Mouse (Mus musculus) hematopoietic stem cell, adult 5-6 weeks (primary cell): Measurements from ENCODE around the gene Slc37a1. TPM values are rescaled to one million over a fixed set of nuclear protein-coding genes. Genes with fewer than 3 reads are reported as not detected.
"Not testable (repeated sequence)": the region's sequence is repeated elsewhere in the genome, so short reads cannot be mapped to it uniquely, and the experiment has no call there.

ENCODE experiments used
- ATAC-seq, 2 experiments: fragments of 125-278 bp in 1 of 2; replicated peaks in 1 of 2; 2 replicates each; pipeline ENCODE4 v1.8.0; 2016 to 2017; ENCODE audit warnings: inconsistent platforms in 2 of 2, mild to moderate bottlenecking in 2 of 2, moderate number of reproducible peaks in 2 of 2, low read depth in 1 of 2, moderate TSS enrichment in 1 of 2; ENCODE audit not compliant: low FRiP score in 2 of 2, poor library complexity in 2 of 2, severe bottlenecking in 2 of 2, insufficient read depth in 1 of 2, low TSS enrichment in 1 of 2
- total RNA-seq: library from RNA; stranded (forward); fragments of 172-1452, 232-1000 nt; gene quantifications from 2 replicates; pipeline ENCODE4 v1.2.3, GENCODE M21; 2017

Gene Slc37a1
- total RNA-seq, 1 experiment from 2014 or later: 12.0 TPM

DNA sequence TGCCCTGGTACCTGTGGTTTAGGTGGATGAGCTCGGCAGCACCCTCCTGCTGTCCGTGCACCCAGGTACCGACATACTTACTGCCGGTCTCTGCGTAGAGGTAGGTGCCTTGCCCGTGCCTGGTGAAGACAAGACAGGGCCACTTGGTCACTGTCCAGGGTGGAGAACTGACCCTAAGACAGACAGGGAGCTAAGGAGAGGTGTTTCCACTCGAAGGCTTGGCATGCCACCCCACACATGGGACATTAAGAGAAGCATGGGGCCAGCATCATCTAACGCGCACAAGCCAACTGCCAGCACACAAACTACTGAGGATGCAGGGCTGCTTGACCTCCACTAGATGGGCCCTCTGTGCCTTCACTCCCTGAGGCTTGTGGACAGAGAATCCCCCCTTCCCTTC is 20.8 kb upstream of the Slc37a1 start:
- no peak for ATAC-seq

DNA sequence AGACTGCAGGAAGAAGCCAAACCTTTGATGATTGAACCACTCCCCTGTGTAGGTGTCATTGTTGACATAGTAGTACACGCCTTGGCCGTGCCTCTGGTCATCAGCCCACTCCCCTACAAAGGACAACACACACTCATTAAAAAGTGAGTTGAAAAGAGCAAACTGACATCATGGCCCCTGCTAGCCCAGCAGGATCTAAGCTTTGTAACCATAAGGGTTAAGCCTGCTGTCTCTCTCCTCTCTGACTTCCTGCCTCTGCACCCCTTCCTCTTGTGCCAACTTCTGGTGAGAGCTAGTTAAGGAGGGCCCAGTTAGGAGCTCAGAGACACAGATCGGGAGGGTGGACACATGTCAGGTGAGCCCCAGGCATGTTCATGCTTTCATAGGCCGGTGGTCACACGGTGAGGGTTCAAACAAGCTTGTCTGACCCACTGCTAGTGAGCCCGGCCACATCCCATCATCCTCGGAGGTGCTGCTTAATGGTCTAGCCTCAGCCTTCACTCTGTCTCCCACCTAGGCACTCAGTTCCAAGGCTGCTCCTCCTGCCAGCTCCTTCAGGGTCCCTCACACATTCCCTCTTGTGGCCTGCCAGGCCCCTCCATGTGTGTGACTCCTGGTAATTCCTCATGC is 20.2 kb upstream of the Slc37a1 start:
- no peak for ATAC-seq

DNA sequence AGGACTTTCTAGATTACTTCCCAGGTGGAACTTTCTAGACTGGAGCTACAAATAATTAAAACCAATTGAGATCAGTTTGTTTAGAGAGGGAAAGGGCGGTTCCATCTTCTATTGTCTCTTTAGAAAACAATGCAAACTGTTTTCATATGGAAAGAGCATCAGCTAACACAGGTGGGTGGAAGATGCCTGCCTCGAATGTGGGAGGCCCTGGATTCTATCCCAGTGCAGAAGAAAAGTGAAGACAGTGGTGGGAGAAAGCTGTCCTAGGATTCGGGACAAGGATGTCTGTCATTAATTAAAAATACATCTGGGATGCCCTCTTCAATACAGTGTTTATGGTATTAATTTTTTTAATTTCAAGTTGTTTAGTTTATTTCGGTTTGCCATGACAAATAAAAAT is 19.5 kb upstream of the Slc37a1 start:
- no peak for ATAC-seq

DNA sequence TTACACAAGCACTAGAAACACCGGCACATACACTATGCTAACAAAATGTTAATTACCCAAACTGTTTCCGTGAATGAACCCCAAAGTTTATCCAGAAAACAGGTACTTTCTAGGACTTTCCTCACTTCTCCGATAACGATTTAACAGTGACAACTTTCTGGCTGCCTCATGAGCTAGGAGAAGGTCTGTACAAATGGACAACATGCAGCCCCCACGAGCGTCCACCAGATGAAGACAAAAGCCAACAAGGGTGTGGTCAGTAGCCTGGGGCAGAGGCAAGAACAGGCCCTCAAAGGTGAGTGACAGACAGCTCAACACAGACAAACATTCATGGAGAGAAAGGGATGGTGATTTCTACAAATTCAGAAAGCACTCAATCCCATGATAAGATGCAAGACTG is 19.0 kb upstream of the Slc37a1 start:
- ATAC-seq: no peak

- no peak for ATAC-seq
Measured at GRCm38 (mm10) chr17:31268016-31268415, 18.6 kb upstream of the Slc37a1 start.

DNA sequence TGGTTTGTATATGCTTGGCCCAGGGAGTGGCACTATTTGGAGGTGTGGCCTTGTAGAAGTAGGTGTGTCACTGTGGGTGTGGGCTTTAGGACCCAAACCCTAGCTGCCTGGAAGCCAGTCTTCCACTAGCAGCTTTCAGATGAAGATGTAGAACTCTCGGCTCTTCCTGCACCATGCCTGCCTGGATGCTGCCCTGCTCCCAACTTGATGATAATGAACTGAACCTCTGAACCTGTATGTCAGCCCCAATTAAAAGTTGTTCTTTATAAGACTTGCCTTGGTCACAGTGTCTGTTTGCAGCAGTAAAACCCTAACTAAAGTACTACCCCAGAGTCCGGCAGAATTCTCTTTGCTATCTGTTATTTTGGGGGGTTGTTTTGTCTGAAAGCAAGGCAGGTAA is 16.8 kb upstream of the Slc37a1 start:
- no peak for ATAC-seq

- ATAC-seq: no peak
Measured at GRCm38 (mm10) chr17:31270246-31270645, 16.3 kb upstream of the Slc37a1 start.

- ATAC-seq: not testable (repeated sequence)
Measured at GRCm38 (mm10) chr17:31270736-31271135, 15.9 kb upstream of the Slc37a1 start.

DNA sequence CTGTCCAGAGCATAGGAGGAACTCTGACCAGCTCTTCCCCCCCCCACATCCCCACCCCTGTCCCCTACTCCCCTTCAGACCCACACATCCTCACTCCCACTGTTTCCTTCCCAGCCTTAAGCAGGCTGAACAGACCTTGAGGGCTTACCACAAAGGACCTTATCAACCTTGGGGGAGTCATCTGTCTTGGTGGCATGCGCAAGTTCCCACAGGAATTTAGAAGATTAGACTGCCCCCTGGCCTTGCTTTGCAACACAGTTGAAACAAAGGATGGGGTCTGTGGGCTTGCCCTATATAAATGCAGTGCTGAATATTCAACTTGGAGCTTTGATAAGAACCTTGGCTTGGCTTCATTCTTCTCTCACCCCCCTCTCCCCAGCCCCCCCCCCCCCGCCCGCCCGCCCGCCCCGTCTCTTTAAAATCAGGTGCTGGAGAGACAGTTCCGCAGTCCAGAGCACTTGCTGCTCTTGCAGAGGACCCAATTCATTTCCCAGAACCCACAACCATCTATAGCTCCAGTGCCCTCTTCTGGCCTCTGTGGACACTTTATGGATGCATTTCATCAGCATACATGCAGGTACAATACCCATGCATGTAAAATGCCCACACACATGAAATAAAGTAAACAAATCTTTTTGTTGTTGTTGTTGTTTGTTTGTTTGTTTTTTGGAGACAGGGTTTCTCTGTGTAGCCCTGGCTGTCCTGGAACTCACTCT is 15.3 kb upstream of the Slc37a1 start:
- no peak for ATAC-seq

DNA sequence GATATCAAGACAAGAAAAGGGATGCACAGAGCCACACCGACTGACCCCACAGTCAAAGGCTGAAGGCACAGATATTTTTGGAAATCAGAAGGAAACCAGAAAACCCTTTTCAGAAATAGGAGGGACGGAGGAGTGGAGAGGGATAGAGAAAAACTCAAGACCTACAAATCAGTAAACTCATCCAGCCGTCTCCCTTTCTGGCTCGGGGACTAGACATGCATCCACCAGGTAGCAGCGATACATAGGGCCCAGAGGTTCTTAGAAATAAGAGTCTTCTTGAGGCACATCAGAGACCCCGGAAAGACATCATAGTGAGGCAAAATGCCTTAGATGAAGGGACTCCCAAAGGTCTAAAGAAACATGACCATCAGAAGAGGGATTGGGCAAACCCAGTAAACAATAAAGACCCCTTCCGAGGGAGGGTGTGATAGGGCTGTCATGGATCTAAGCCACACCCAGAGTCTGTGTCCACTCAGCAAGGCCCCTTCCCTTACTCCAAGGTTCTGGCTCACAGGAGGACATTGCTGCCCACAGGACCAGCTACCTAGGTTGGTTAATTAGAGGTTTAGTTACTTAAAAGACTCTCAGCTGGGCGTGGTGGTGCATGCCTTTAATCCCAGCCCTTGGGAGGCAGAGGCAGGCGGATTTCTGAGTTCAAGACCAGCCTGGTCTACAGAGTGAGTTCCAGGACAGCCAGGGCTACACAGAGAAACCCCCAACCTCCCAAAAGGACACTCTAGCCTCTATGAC is 14.0 kb upstream of the Slc37a1 start:
- ATAC-seq: no peak

DNA sequence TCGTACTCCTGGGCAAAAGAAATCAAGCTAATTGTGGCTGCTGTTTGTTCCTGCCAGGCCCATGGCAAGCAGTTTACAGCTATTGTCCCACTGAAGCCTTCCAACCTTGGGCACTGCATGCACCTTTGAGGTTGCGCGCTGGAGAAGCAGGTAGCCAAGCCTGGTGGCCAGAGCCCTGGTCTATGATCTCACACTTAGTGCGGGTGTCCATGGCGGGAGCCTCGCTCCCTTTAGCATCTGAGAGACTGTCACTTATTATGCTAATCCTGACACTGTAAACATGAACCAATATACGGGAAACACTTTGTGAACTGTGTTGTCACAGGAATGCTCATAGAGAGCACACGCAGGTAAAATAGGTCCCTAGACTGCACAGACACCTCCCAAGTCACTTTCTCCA is 13.0 kb upstream of the Slc37a1 start:
- ATAC-seq: no peak

GRCm38 (mm10) chr17:31275181-31275580 is 11.4 kb upstream of the Slc37a1 start:
- no peak for ATAC-seq

DNA sequence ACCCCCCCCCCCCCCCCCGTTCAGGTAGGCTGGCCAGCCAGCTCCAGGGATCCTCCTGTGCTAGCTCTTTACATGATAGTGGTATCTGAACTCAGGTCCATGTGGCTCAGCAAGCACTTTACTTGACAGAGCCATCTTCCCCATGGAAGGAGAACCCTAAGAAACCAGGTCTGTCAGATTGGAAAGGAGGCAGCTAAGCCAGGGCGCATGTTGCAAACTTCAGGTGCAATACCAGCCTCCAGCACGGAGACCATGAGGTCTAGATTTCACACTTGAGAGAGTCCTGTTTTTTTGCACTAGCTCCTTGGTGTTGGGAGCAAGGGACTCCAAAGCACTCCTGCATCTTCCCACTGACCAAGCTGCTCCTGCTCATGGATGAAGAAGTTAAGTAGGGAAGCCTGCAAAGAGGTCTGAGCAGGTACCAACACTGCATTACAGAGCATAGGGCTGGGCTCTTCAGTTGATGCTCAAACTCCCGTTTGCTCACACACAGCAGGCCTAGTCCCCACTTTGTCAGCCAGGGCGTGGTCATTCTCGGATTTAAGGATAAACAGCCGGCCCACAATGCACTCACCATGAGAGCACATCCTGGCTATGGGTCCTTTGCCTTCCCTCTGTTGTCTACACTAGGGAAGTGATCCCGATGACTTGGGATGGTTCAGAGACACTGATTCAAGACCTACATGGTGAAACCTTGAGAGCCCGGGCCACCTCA is 10.2 kb upstream of the Slc37a1 start:
- no peak for ATAC-seq

- peak; percentile 71 to 92 for ATAC-seq
Measured at GRCm38 (mm10) chr17:31276922-31277918, 9.4 kb upstream of the Slc37a1 start, which contains the start of gene Rsph1. Gene Rsph1, minus strand, starts transcription at chr17:31277383.

DNA sequence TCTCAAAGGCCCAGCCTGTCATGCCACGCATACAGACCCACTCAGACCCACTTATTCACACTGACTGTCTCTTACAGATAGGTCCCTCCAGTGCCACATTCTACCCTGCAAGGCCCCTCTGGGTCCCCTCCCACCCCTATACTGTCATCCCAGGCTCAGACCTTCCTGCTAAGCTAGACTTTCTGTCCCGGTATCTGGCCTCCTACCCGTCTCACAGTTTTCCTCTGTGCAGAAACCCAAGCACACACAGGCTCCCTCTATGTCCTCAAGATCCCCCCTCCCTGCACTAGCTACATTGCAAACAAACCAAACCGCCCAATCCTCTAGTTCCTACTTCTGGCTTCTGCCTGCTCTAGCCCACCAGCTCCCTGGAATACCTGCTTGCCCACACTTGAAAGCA is 8.7 kb upstream of the Slc37a1 start:
- ATAC-seq: no peak

DNA sequence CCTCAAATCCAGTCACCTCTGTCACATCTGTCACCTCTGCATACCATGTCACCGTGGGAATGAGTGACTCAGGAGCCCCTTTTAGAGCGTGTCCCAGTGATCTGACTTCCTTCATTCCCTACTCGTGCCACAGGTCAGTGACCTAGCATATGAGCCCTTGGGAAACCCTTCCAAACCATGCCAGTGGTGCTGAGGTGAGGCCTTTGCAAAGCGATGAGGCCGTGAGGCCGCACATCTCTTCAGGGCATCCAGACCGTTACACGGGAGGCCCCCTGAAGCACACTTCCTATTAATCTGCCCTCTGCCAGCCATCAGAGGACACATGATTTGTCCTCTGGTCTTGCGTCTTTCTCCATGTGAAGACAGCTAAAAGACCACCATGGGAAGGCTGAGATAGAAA is 7.1 kb upstream of the Slc37a1 start:
- ATAC-seq: no peak

DNA sequence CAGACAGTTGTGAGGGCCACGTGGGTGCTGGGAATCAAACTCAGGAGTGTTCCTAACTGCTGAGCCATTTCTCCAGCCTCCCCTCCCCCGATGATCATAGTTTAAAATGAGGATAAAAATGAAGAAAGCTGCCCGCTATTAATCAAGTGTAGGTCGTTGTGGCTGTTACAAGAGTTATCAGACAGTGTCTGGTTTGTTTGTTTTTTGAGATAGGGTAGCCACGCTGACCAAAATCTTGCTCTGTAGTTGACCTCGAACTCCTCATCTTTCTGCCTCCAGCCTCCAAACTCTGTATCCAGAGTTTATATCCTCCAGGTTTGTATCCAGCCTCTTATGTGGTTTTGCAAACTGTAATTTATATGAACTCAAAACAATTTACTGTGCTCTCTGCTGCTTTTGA is 6.3 kb upstream of the Slc37a1 start:
- ATAC-seq: no peak
